Mouse (Mus musculus) hindbrain, postnatal 0 days (tissue): ENCODE data around the gene Coq7. TPM values are rescaled to one million over a fixed set of nuclear protein-coding genes. Genes with fewer than 3 reads are reported as not detected.

Experiments used
- ATAC-seq: fragments of 200-750 bp; cut with Nextera tagmentation; 2 replicates; pipeline ENCODE4 v1.8.0; 2017; ENCODE audit warnings: mild to moderate bottlenecking, moderate TSS enrichment, moderate library complexity
- DNase-seq: peaks from one replicate; pipeline ENCODE4 v3.0.0-alpha.2; 2015; ENCODE audit warnings: low spot score
- H3K27ac ChIP-seq: fragments of 300-500 bp; sonication (generic); 2 replicates; pipeline ENCODE4 v1.5.1; 2014; ENCODE audit warnings: mild to moderate bottlenecking
- H3K27me3 ChIP-seq: fragments of 300-500 bp; sonication (generic); 2 replicates; pipeline ENCODE4 v1.6.1; 2014; ENCODE audit warnings: low read length, mixed read lengths; ENCODE audit not compliant: insufficient read depth
- H3K36me3 ChIP-seq: fragments of 300-500 bp; sonication (generic); 2 replicates; pipeline ENCODE4 v1.6.1; 2014; ENCODE audit warnings: low read length, mixed read lengths; ENCODE audit not compliant: insufficient read depth
- H3K4me1 ChIP-seq: fragments of 300-500 bp; sonication (generic); 2 replicates; pipeline ENCODE4 v1.6.1; 2014; ENCODE audit warnings: antibody characterized with exemption, low read length, mixed read lengths; ENCODE audit not compliant: insufficient read depth
- H3K4me2 ChIP-seq: fragments of 300-500 bp; sonication (generic); 2 replicates; pipeline ENCODE4 v1.6.1; 2014; ENCODE audit warnings: low read depth, mild to moderate bottlenecking, low read length, moderate library complexity, mixed read lengths
- H3K4me3 ChIP-seq: fragments of 300-500 bp; sonication (generic); 2 replicates; pipeline ENCODE4 v1.5.1; 2014; ENCODE audit warnings: low read length
- H3K9ac ChIP-seq: fragments of 300-500 bp; sonication (generic); replicated peaks from 2 replicates; pipeline ENCODE4 v1.6.1; 2014; ENCODE audit warnings: mild to moderate bottlenecking, low read length, moderate library complexity, mixed read lengths
- H3K9me3 ChIP-seq: fragments of 300-500 bp; sonication (generic); 2 replicates; pipeline ENCODE4 v1.6.1; 2016; ENCODE audit warnings: low read length, mixed read lengths
- CTCF ChIP-seq: IDR thresholded peaks from 2 replicates; pipeline ENCODE4 v1.5.1; 2016; ENCODE audit warnings: antibody characterized with exemption, control low read depth, low read depth
- WGBS: fragments of 180-500 bp; shearing (Covaris S2); extraction: QIAGEN DNeasy Blood & Tissue Kit; methylation state at CpG from one replicate; pipeline ENCODE4 v1.1.7; 2014; 5-methylcytosine and 5-hydroxymethylcytosine counted together
- polyA plus RNA-seq: library from polyadenylated mRNA; unstranded; fragments of >200 nt; fragmentation: Nextera tagmentation; extraction: Ambion mirVana; gene quantifications from 2 replicates; pipeline ENCODE4 v1.2.1, GENCODE M21; 2015
- total RNA-seq: library from RNA; depleted of rRNA; stranded (reverse); fragments of >200 nt; gene quantifications from 2 replicates; pipeline ENCODE4 v1.2.3, GENCODE M21; 2014

Gene Coq7
- total and polyA plus RNA-seq, 2 experiments from 2014 or later: 35.8 to 157 TPM

GRCm38 (mm10) chr7:118499784-118500435 lies 33.2 kb downstream of the Coq7 start:
- H3K9me3 ChIP-seq: no peaks in the 10 kb centered on the region
- no peaks in the 10 kb centered on the region for H3K27me3 ChIP-seq
- no peak overlapping the region for H3K4me3 ChIP-seq
- H3K9ac ChIP-seq: no peak overlapping the region
- ATAC-seq (no peak), DNase-seq (no peak)
- H3K36me3 ChIP-seq: no peaks in the 10 kb centered on the region
- H3K27ac ChIP-seq: no peak overlapping the region
- 79% methylated on average over 7 of the region's 7 CpGs for WGBS
- no peaks in the 10 kb centered on the region for H3K4me1 ChIP-seq
- H3K4me2 ChIP-seq: no peak overlapping the region
- TF ChIP-seq CTCF: no peak

DNA sequence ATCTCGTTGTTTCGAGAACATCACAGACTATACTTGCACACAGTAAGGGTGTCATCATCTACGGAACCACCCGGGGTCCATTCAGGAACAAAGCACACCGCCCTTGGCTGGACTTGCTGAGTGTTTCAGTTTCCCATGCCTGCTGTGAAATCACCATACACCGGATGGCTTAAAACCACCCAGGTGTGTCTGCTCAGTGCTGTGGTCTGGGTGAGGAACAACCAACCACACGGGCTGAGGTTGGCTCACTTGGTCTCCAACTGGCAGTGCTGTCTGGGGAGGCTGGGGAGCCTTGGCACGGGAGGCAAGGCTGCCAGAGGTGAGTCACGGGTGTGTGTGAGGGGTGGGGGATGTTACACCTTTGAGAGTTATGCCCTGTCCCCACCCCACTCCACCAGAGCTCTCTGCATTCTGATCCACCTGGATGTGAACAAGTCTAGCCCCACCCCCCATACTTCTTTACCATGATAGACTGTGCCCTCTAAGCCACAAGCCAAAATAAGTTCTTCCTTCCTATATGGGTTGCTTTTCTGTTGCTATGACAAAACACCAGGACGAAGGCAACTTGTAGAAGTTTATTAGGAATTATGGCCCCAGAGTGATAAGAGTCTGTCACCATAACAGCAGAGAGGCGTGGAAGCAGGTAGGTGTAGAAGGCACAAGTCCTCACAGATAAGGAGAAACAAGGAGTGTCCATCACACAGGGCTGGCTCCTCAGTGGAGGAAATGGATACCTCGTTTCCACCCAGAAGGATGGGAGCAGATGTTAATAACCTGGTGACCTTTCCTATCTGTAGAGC lies 34.0 kb downstream of the Coq7 start:
- H3K27me3 ChIP-seq: no peaks in the 10 kb centered on the region
- ATAC-seq (no peak), DNase-seq (no peak)
- no peak overlapping the region for H3K4me2 ChIP-seq
- no peaks in the 10 kb centered on the region for H3K4me1 ChIP-seq
- TF ChIP-seq CTCF: no peak
- H3K4me3 ChIP-seq: no peak overlapping the region
- H3K9ac ChIP-seq: no peak overlapping the region
- 89% methylated on average over 12 of the region's 12 CpGs for WGBS
- no peaks in the 10 kb centered on the region for H3K9me3 ChIP-seq
- no peaks in the 10 kb centered on the region for H3K36me3 ChIP-seq
- no peak overlapping the region for H3K27ac ChIP-seq

DNA sequence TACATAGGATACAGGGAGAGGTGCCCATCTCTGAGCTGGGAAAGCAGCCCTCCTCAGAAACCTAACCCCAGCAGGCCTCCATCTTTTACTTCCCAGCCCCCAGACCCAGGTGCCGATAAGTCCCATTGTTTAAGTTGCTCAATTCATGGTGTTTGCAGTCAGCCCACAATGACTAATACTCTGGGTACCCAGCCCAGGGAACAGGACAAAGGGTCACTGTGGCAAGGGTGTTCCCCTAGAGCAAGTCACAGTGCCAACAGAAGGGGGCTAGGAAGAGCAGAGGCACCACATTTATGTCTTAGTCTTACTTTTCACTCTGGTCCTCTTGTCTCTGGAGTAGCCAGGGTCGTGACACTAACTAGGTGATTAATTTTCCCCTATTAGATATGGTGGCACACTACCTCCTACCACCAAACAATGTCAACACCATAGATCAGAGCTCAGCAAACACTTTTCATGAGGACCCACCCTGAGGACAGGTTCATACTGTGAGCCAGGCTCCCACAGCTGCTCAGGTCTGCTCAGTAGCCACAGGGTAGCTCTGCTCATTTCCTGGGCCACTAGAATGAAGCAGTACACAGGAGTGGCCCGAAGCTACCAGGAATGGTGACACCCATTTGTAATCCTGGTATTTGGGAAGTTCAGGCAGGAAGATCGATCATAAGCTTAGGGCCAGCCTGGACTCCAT lies 38.1 kb downstream of the Coq7 start:
- WGBS: 85% methylated on average over 4 of the region's 4 CpGs
- no peaks in the 10 kb centered on the region for H3K36me3 ChIP-seq
- H3K27ac ChIP-seq: no peak overlapping the region
- H3K4me3 ChIP-seq: no peak overlapping the region
- ATAC-seq (no peak), DNase-seq (no peak)
- H3K4me2 ChIP-seq: no peak overlapping the region
- no peaks in the 10 kb centered on the region for H3K9me3 ChIP-seq
- H3K9ac ChIP-seq: no peak overlapping the region
- TF ChIP-seq CTCF: no peak
- H3K27me3 ChIP-seq: peaks cover 17% of the 10 kb centered on the region
- H3K4me1 ChIP-seq: peaks cover 3% of the 10 kb centered on the region; the same call in 1 of the 2 replicates

DNA sequence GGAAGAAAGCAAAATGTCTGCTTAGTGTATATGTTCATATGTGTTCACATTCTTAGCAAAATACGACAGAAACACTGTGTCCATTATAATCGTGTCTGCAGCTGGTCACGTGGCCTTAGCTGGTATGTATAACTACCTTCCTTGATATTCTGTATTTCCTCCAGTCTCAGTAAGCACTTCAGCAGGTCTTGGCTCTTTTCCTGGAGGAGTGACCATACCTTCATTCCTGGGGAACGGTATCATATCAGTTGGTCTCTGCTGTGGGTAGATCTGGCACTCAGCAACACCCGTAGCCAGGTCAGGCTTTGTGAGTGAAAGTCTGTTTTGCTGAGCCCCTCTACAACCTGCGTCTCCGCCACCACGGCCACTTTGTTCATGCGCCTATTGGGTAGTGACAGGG lies 39.3 kb downstream of the Coq7 start:
- no peaks in the 10 kb centered on the region for H3K36me3 ChIP-seq
- ATAC-seq (no peak), DNase-seq (no peak)
- no peak overlapping the region for H3K4me2 ChIP-seq
- H3K9ac ChIP-seq: no peak overlapping the region
- WGBS: 88% methylated on average over 9 of the region's 9 CpGs
- H3K9me3 ChIP-seq: no peaks in the 10 kb centered on the region
- TF ChIP-seq CTCF: no peak
- H3K27ac ChIP-seq: no peak overlapping the region
- peaks cover 3% of the 10 kb centered on the region; the same call in 1 of the 2 replicates for H3K4me1 ChIP-seq
- H3K27me3 ChIP-seq: peaks cover 21% of the 10 kb centered on the region
- H3K4me3 ChIP-seq: no peak overlapping the region

DNA sequence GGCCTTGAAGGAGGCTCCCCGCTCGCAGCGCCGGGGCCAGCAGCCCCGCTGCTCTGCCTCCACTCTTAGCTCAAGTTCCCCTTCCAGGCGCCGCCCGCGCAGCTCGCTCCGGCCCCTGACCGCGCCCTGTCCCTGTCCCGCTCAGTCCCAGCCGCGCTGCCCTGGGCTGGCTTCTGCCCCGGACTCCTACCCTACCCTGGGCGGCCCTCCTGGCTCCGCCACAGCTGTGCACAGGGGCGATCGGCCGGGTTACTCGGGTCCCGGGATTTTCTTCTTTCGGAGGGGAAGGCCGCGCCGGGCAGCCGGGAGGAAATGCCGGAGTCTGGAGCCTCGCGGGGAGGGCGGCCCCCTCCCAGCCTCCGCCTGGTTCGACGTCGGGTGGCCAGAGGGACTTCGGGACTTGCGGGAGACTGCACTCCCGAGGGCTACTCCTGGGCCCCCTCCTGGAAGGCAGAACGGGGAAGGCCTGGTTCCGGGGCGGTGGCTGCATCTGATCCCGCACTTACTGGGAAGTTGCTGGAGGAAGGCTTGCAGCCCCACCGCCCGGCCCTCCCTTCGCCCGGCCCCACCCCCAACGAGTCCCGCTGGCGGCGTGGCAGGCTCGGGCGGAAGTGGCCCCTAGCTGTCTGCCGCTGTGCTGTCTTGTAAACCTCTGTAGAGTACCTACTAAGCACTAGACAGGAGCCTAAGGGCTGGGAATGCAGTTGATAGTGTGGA lies 41.6 kb downstream of the Coq7 start, which contains the start of gene Itpripl2:
TSS of gene Itpripl2 (minus strand) at position 545 of the 717 bp plus-strand sequence.
- WGBS: under 1% methylated on average over 49 of the region's 55 CpGs
- ATAC-seq (peak; percentile 70), DNase-seq (peak; percentile 33)
- H3K27ac ChIP-seq: peak within 1 kb of the TSS; percentile 18; the same call in 1 of the 2 replicates
- peak within 1 kb of the TSS; percentile 64 for H3K4me2 ChIP-seq
- no peak for TF ChIP-seq CTCF
- H3K4me1 ChIP-seq: peaks cover 3% of the 10 kb centered on the region; the same call in 1 of the 2 replicates
- H3K9ac ChIP-seq: peak within 1 kb of the TSS; percentile 52
- H3K36me3 ChIP-seq: no peaks in the 10 kb centered on the region
- peaks cover 21% of the 10 kb centered on the region for H3K27me3 ChIP-seq
- no peaks in the 10 kb centered on the region for H3K9me3 ChIP-seq
- H3K4me3 ChIP-seq: peak within 1 kb of the TSS; percentile 42
